Mouse (Mus musculus): ENCODE data around the gene Eif6. TPM values are rescaled to one million over a fixed set of nuclear protein-coding genes. Genes with fewer than 3 reads are reported as not detected.

Gene Eif6
- polyA plus RNA-seq, 1 experiment from 2014 or later = 108 TPM

- Histone ChIP-seq H3K9ac (ENCODE audit: low read depth, low read length) (no peak overlapping the region), H3K36me3 (ENCODE audit: control insufficient read depth, insufficient read depth) (no peaks in the 10 kb centered on the region), H3K4me3 (ENCODE audit: low read depth, low read length) (peak overlapping the region; percentile 54), H3K27me3 (ENCODE audit: control insufficient read depth, insufficient read depth, low read depth, low read length) (peaks cover 59% of the 10 kb centered on the region), H3K9me3 (replicated peaks; ENCODE audit: control insufficient read depth, low read length) (no peaks in the 10 kb centered on the region), H3K27ac (ENCODE audit: low read length) (no peak overlapping the region), H3K4me1 (ENCODE audit: control insufficient read depth, low read depth, low read length) (no peaks in the 10 kb centered on the region; the same call in 1 of the 2 replicates), H3K4me2 (ENCODE audit: low read depth, low read length) (peak overlapping the region; percentile 64)
- no peak for ATAC-seq (ENCODE audit: low read depth)
- 2% methylated on average over 42 of the region's 44 CpGs for WGBS (ENCODE audit: insufficient replicate concordance)
These were observed 51.0 kb downstream of the Eif6 start for GRCm38 (mm10) chr2:155775685-155776263.

GRCm38 (mm10) chr2:155774927-155775684 lies 51.6 kb downstream of the Eif6 start, which contains the start of gene Mmp24:
TSS of gene Mmp24 (plus strand) at chr2:155775342.
- Histone ChIP-seq H3K36me3 (ENCODE audit: control insufficient read depth, insufficient read depth) (no peaks in the 10 kb centered on the region), H3K4me3 (ENCODE audit: low read depth, low read length) (peak within 1 kb of the TSS; percentile 54), H3K9ac (ENCODE audit: low read depth, low read length) (no peak within 1 kb of the TSS), H3K27me3 (ENCODE audit: control insufficient read depth, insufficient read depth, low read depth, low read length) (peaks cover 59% of the 10 kb centered on the region), H3K4me1 (ENCODE audit: control insufficient read depth, low read depth, low read length) (no peaks in the 10 kb centered on the region; the same call in 1 of the 2 replicates), H3K4me2 (ENCODE audit: low read depth, low read length) (peak within 1 kb of the TSS; percentile 64), H3K9me3 (replicated peaks; ENCODE audit: control insufficient read depth, low read length) (no peaks in the 10 kb centered on the region), H3K27ac (ENCODE audit: low read length) (no peak within 1 kb of the TSS)
- WGBS (ENCODE audit: insufficient replicate concordance) = 4% methylated on average over 59 of the region's 100 CpGs
- no peak for ATAC-seq (ENCODE audit: low read depth)

GRCm38 (mm10) chr2:155774261-155774926 lies 52.3 kb downstream of the Eif6 start:
- Histone ChIP-seq H3K4me1 (ENCODE audit: control insufficient read depth, low read depth, low read length) (no peaks in the 10 kb centered on the region; the same call in 1 of the 2 replicates), H3K4me3 (ENCODE audit: low read depth, low read length) (no peak overlapping the region), H3K9me3 (replicated peaks; ENCODE audit: control insufficient read depth, low read length) (no peaks in the 10 kb centered on the region), H3K4me2 (ENCODE audit: low read depth, low read length) (no peak overlapping the region), H3K27me3 (ENCODE audit: control insufficient read depth, insufficient read depth, low read depth, low read length) (peaks cover 59% of the 10 kb centered on the region), H3K36me3 (ENCODE audit: control insufficient read depth, insufficient read depth) (no peaks in the 10 kb centered on the region), H3K9ac (ENCODE audit: low read depth, low read length) (no peak overlapping the region), H3K27ac (ENCODE audit: low read length) (no peak overlapping the region)
- 45% methylated on average over 11 of the region's 11 CpGs for WGBS (ENCODE audit: insufficient replicate concordance)
- no peak for ATAC-seq (ENCODE audit: low read depth)

- H3K4me1 ChIP-seq (ENCODE audit: control insufficient read depth, low read depth, low read length) = no peaks in the 10 kb centered on the region; the same call in 1 of the 2 replicates
- no peak for ATAC-seq (ENCODE audit: low read depth)
- 48% methylated on average over 4 of the region's 4 CpGs for WGBS (ENCODE audit: insufficient replicate concordance)
- no peak overlapping the region for H3K4me3 ChIP-seq (ENCODE audit: low read depth, low read length)
- H3K9ac ChIP-seq (ENCODE audit: low read depth, low read length) = no peak overlapping the region
- H3K27ac ChIP-seq (ENCODE audit: low read length) = no peak overlapping the region
- H3K4me2 ChIP-seq (ENCODE audit: low read depth, low read length) = no peak overlapping the region
- H3K9me3 ChIP-seq (replicated peaks; ENCODE audit: control insufficient read depth, low read length) = no peaks in the 10 kb centered on the region
- peaks cover 59% of the 10 kb centered on the region for H3K27me3 ChIP-seq (ENCODE audit: control insufficient read depth, insufficient read depth, low read depth, low read length)
- H3K36me3 ChIP-seq (ENCODE audit: control insufficient read depth, insufficient read depth) = no peaks in the 10 kb centered on the region
These were observed 53.1 kb downstream of the Eif6 start for GRCm38 (mm10) chr2:155773664-155774063.

Other genes starting within 250 kb of the Eif6 start
- 77.8 and 81.1 TPM in 2 replicates for gene Gss, start 234.1 kb downstream of the Eif6 start, polyA plus RNA-seq (2015; fragmentation: Nextera tagmentation; extraction: Ambion mirVana)
- 0.94 and 1.7 TPM in 2 replicates for gene Myh7b, start 215.7 kb downstream of the Eif6 start, polyA plus RNA-seq (2015; fragmentation: Nextera tagmentation; extraction: Ambion mirVana)
- 49.7 and 50.7 TPM in 2 replicates for gene Trpc4ap, start 134.5 kb downstream of the Eif6 start, polyA plus RNA-seq (2015; fragmentation: Nextera tagmentation; extraction: Ambion mirVana)
- gene Edem2, start 97.5 kb downstream of the Eif6 start, polyA plus RNA-seq (2015; fragmentation: Nextera tagmentation; extraction: Ambion mirVana) = 29.5 and 30.3 TPM in 2 replicates
- not detected in 2 replicates for gene Gm17581, start 91.1 kb downstream of the Eif6 start, polyA plus RNA-seq (2015; fragmentation: Nextera tagmentation; extraction: Ambion mirVana)
- gene Procr, start 75.8 kb downstream of the Eif6 start, polyA plus RNA-seq (2015; fragmentation: Nextera tagmentation; extraction: Ambion mirVana) = 0.96 and 1.4 TPM in 2 replicates
- gene Mmp24, start 51.6 kb downstream of the Eif6 start, polyA plus RNA-seq (2015; fragmentation: Nextera tagmentation; extraction: Ambion mirVana) = not detected in 2 replicates
- 4.8 and 5.6 TPM in 2 replicates for gene BC029722, start 7.5 kb downstream of the Eif6 start, polyA plus RNA-seq (2015; fragmentation: Nextera tagmentation; extraction: Ambion mirVana)
- 0.08 and 0.14 TPM in 2 replicates for gene Fam83c, start 7.9 kb upstream of the Eif6 start, polyA plus RNA-seq (2015; fragmentation: Nextera tagmentation; extraction: Ambion mirVana)
- 26.5 and 34.1 TPM in 2 replicates for gene Uqcc1, start 103.4 kb upstream of the Eif6 start, polyA plus RNA-seq (2015; fragmentation: Nextera tagmentation; extraction: Ambion mirVana)
- gene Gm15557, start 113.8 kb upstream of the Eif6 start, polyA plus RNA-seq (2015; fragmentation: Nextera tagmentation; extraction: Ambion mirVana) = not detected in 2 replicates
- not detected in 2 replicates for gene Gdf5, start 118.4 kb upstream of the Eif6 start, polyA plus RNA-seq (2015; fragmentation: Nextera tagmentation; extraction: Ambion mirVana)
- 6.6 and 7.0 TPM in 2 replicates for gene Cep250, start 129.5 kb upstream of the Eif6 start, polyA plus RNA-seq (2015; fragmentation: Nextera tagmentation; extraction: Ambion mirVana)
- gene 6430550D23Rik, start 181.1 kb upstream of the Eif6 start, polyA plus RNA-seq (2015; fragmentation: Nextera tagmentation; extraction: Ambion mirVana) = 0.54 and 0.98 TPM in 2 replicates
- 93.2 and 93.9 TPM in 2 replicates for gene Ergic3, start 181.1 kb upstream of the Eif6 start, polyA plus RNA-seq (2015; fragmentation: Nextera tagmentation; extraction: Ambion mirVana)
- not detected in 2 replicates for gene Fer1l4, start 226.0 kb upstream of the Eif6 start, polyA plus RNA-seq (2015; fragmentation: Nextera tagmentation; extraction: Ambion mirVana)
- 0.54 and 0.72 TPM in 2 replicates for gene Spag4, start 238.2 kb upstream of the Eif6 start, polyA plus RNA-seq (2015; fragmentation: Nextera tagmentation; extraction: Ambion mirVana)

Data from liver, embryonic 16.5 days (tissue).